Mouse (Mus musculus): Measurements from ENCODE around the gene Mocs2.

Gene Mocs2

GRCm38 (mm10) chr13:114817751-114818360, at the start of gene Mocs2:
Gene Mocs2, plus strand, starts transcription at chr13:114818236.
- in situ Hi-C loops (cut with MboI, MseI), result no loop called here

GRCm38 (mm10) chr13:114791511-114791910, 26.5 kb upstream of the Mocs2 start:
- in situ Hi-C loops (cut with MboI, MseI), result loop anchor here (5.0 to 25.0 kb wide), 2 partner anchors 704 to 914 kb away; no protein-coding TSS in a partner anchor

GRCm38 (mm10) chr13:114793250-114794030, 24.6 kb upstream of the Mocs2 start:
- in situ Hi-C loops (cut with MboI, MseI), result loop anchor here (5.0 to 25.0 kb wide), 2 partner anchors 706 to 916 kb away; no protein-coding TSS in a partner anchor

- in situ Hi-C loops (cut with MboI, MseI), result no loop called here
Observed at GRCm38 (mm10) chr13:114801857-114802256, 16.2 kb upstream of the Mocs2 start.

DNA sequence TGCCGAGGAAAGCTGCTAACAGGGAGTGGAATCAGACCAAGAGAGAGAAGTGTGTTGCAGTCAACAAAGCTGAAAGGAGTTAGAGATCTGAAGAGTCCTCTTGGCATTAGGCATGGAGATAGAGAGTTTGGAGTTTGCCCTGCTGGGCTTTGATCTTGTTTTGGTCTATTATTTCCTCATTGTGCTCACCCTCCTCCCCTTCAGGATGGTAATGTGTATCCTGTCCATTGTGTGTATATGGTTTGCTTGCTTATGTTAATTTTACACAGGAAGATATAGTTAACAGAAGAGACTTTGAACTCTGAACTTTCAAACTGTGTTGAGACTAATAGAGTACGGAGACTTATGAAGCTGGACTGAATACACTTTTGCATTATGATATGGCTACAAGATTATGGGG, 15.1 kb upstream of the Mocs2 start:
- in situ Hi-C loops (cut with MboI, MseI), result no loop called here

DNA sequence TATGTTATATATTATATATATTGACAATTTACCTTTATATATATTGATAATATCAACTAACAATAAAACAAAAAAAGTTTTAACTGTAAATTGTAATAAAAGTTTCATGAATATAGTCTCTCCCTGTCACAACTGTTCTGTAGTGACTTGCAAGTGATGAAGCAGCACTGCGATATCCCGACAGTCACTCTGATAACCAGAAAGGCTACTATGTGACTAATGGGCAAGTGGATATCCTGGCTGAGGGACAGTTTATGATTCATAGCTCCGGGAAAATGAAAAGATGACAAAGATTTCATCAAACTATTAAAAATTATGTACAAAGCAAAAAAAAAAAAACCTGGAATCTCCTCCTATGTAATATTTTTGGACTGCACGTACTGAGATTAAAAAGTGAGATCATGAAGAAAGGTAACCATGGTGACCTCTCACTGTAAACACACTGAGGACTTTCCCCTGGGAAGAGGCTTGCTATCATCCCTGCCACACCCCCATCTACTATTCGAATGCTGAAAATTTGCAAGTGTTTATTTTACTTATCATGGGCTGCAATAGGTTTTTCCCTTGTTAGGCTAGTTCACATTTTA, 8.3 kb upstream of the Mocs2 start:
- in situ Hi-C loops (cut with MboI, MseI), result no loop called here

DNA sequence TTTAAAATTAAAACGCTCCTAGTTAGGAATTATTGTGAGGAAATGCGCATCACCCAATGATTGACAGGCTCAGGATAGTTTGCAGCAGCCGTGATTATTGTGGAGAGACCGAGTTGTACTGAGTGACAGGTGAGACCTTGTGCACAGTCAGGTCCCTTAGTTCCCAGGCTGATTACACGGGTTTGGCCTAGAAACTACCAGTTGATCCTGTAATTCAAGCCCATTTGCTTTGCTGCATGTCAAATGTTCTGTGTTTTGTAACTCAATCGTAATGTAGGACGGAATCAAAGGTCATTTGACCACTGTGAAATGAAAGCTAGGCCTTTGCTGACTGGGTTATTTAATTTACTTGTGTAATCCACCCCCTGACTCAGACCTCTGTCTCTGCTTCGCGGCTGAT, 477 bp downstream of the Mocs2 start:
- in situ Hi-C loops (cut with MboI, MseI), result no loop called here

- in situ Hi-C loops (cut with MboI, MseI), result loop anchor here in 1 of 2 experiments (5.0 kb wide), 1 partner anchor 269 kb away; the partner anchor contains the start of gene Pelo
Observed at GRCm38 (mm10) chr13:114822871-114823270, 4.8 kb downstream of the Mocs2 start.

- in situ Hi-C loops (cut with MboI, MseI), result loop anchor here (5.0 kb wide), 2 partner anchors 132 to 137 kb away; no protein-coding TSS in a partner anchor
Observed at GRCm38 (mm10) chr13:114825377-114825855, 7.4 kb downstream of the Mocs2 start.

DNA sequence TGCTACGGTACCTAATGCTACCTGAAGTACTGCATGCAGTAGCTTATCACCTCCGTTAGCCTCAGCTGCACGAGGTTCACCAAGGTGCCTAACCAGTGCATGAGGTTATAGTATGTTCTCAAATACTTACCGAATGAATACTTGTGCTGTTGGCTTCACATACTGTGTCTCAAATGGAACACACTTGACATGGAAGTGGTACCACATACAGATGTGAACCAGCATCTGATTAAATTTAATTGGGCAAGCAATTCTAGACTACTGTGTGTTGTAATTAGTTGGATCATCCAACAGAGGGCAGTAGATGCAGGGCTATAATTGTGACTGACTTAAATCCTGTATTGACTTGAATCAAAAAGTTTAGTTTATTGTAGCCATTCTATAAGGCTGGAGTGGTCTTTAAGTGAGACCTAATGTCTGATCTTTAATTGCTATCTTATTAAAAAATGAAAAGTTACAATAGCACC, 13.4 kb downstream of the Mocs2 start:
- in situ Hi-C loops (cut with MboI, MseI), result no loop called here

- in situ Hi-C loops (cut with MboI, MseI), result no loop called here
Observed at GRCm38 (mm10) chr13:114832761-114833160, 14.7 kb downstream of the Mocs2 start.

GRCm38 (mm10) chr13:114833351-114833750, 15.3 kb downstream of the Mocs2 start:
- in situ Hi-C loops (cut with MboI, MseI), result no loop called here

DNA sequence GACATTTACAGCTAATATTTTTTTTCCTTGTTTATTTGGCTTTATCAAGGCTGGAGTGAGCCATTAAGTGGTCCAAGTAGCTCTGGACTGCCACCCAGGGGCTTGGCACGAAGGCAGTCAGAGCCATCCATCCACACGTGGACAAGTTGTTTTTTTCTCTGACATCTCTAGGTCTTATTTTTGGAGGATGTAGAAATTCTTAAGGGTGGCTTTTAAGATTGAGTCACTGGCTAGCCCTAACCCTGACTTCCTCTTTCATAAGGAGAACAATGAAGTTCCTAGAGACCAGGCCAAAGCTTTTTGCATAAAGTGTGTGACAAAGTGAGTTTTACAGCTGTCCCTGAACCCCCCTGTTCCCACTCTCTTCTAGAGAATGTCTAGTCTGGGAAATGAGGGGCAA, 16.5 kb downstream of the Mocs2 start:
- in situ Hi-C loops (cut with MboI, MseI), result no loop called here

- in situ Hi-C loops (cut with MboI, MseI), result no loop called here
Observed at GRCm38 (mm10) chr13:114837061-114837460, 19.0 kb downstream of the Mocs2 start.

DNA sequence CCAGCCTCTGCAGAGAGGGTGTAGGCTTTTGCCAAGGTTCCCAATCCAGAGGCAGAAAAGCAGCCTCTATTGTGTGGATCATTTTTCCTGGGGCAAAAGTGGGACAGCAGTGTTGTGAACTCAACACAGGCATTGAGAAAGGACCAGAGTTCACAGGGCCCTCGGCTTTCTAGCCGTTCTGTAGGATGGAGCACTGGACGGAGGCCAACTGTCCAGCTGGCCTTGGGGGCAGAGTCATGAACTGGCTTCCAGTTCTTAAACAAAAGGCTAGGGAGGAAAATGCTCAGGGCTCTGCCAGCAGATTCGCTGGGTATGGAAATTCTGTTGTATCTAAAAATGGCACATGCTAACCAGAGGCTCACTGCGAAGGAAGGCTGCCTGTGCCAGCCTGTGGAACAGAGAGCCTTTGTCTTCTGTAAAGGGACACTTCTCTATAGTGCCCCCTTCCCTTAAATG, 20.5 kb downstream of the Mocs2 start:
- in situ Hi-C loops (cut with MboI, MseI), result no loop called here

- in situ Hi-C loops (cut with MboI, MseI), result no loop called here
Observed at GRCm38 (mm10) chr13:114839098-114839497, 21.1 kb downstream of the Mocs2 start.

- in situ Hi-C loops (cut with MboI, MseI), result loop anchor here in 1 of 2 experiments (5.0 kb wide), 1 partner anchor 97 kb away; no protein-coding TSS in a partner anchor
Observed at GRCm38 (mm10) chr13:114840545-114840944, 22.5 kb downstream of the Mocs2 start.

DNA sequence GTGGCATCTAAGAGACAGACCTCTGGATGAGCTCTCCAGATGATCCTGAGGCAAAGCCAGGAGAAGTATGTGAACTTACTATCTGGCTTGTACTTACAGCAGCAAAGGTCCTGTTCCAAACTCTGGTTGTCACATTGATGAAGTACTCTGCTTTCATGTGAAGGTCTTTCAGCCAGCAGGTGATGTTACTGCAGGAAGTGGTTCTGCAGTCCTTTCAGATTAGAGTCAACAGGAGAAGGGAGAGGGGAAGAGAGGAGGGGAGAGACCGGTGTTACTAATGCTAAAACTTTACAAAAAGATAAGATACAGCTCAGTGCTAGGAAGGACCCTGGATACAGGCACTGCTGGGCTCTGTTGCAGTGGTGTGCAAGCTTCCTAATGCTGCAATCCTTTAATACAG, 25.3 kb downstream of the Mocs2 start:
- in situ Hi-C loops (cut with MboI, MseI), result loop anchor here in 1 of 2 experiments (5.0 kb wide), 1 partner anchor 94 kb away; no protein-coding TSS in a partner anchor

DNA sequence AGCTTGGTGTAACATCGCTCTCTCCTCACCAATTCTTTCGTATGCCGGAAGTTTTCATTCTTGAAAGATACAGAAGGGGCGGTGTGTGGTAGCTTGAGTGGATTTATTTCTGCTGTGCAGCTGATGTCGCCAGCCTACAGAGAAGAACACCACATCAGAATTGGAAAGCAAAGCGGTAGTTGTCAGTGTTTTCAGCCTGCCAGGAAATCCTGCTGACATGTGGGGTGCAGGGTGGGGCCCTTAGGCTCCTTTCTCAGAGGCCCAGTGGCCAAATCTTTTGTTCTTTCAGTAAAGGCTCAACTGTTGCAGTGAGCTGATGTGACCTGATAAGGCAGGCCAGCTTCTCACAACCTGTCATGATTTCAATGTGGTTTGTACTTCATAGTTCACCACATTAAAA, 27.8 kb downstream of the Mocs2 start:
- in situ Hi-C loops (cut with MboI, MseI), result no loop called here

DNA sequence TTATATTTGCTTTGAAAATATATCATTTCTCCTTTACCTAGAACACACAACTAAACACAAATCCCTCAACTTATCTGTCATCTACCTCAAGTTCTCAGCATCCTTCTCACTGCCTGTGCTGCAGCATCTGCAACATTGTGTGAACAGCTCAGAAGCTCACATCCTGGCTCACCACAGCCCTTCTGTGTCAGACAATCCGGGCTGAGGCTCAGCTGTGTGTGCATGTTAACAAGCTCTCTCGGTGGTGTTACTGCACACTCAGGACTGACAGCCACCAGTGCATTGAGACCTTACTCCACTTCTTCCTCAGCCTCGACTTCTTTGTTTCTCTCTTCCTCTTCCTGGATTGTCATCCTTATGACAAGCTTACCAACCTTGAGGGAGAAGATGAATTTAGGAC, 30.9 kb downstream of the Mocs2 start:
- in situ Hi-C loops (cut with MboI, MseI), result no loop called here

- in situ Hi-C loops (cut with MboI, MseI), result no loop called here
Observed at GRCm38 (mm10) chr13:114852264-114853111, 34.5 kb downstream of the Mocs2 start.
